Mouse (Mus musculus) heart, adult 2 months (tissue): Measurements from ENCODE around the gene Pex5.

Source experiments
- CTCF ChIP-seq: fragments of 200-600 bp; IDR thresholded peaks from 2 replicates; pipeline ENCODE4 v1.8.1; 2022; ENCODE audit warnings: antibody characterized with exemption, mild to moderate bottlenecking, moderate library complexity
- EP300 ChIP-seq: fragments of 200-500 bp; IDR thresholded peaks from 2 replicates; pipeline ENCODE4 v1.6.1; 2011; ENCODE audit warnings: low read depth, low read length, control low read depth; ENCODE audit not compliant: insufficient read depth
- POLR2A ChIP-seq: fragments of 200-500 bp; IDR thresholded peaks from 2 replicates; pipeline ENCODE4 v1.6.1; 2011; ENCODE audit warnings: mild to moderate bottlenecking, low read depth, low read length, control low read depth; ENCODE audit not compliant: insufficient read depth

GRCm38 (mm10) chr6:124430784-124431495 lies 16.1 kb upstream of the Pex5 start:
- TF ChIP-seq CTCF (no peak), EP300 (no peak), POLR2A (no peak)
